Mouse (Mus musculus): ENCODE data around the gene Rnf115. TPM values are rescaled to one million over a fixed set of nuclear protein-coding genes. Genes with fewer than 3 reads are reported as not detected.
"Not testable (repeated sequence)": the region's sequence is repeated elsewhere in the genome, so short reads cannot be mapped to it uniquely, and the experiment has no call there.

The Rnf115 gene
- 63.8 and 64.2 TPM in 2 replicates for polyA plus RNA-seq (2016; fragmentation: Nextera tagmentation; extraction: Ambion mirVana)

- under 1% methylated on average over 52 of the region's 52 CpGs for WGBS
- peak; percentile 95 for DNase-seq (ENCODE audit: low spot score)
- Histone ChIP-seq H3K27me3 (ENCODE audit: insufficient read depth, poor library complexity, severe bottlenecking) (no peaks in the 10 kb centered on the region), H3K4me1 (replicated peaks) (peaks cover 35% of the 10 kb centered on the region), H3K36me3 (peaks cover 28% of the 10 kb centered on the region), H3K4me3 (peak within 1 kb of the TSS; percentile 87), H3K9me3 (no peaks in the 10 kb centered on the region), H3K27ac (peak within 1 kb of the TSS; percentile 94)
Measured at GRCm38 (mm10) chr3:96727343-96727827, at the start of gene Rnf115, which contains the start of gene Polr3c. Rnf115 (plus strand) TSS chr3:96727664. Polr3c (minus strand) TSS chr3:96727628.

- Histone ChIP-seq H3K36me3 (no peaks in the 10 kb centered on the region), H3K9me3 (no peaks in the 10 kb centered on the region), H3K4me1 (replicated peaks) (peaks cover 26% of the 10 kb centered on the region), H3K27ac (no peak overlapping the region), H3K4me3 (no peak overlapping the region), H3K27me3 (ENCODE audit: insufficient read depth, poor library complexity, severe bottlenecking) (peaks cover 48% of the 10 kb centered on the region)
- no peak for DNase-seq (ENCODE audit: low spot score)
- 59% methylated on average over 7 of the region's 7 CpGs for WGBS
Measured at GRCm38 (mm10) chr3:96678456-96678855, 49.0 kb upstream of the Rnf115 start.

- Histone ChIP-seq H3K4me1 (replicated peaks) (peaks cover 33% of the 10 kb centered on the region), H3K9me3 (no peaks in the 10 kb centered on the region), H3K27me3 (ENCODE audit: insufficient read depth, poor library complexity, severe bottlenecking) (peaks cover 55% of the 10 kb centered on the region), H3K27ac (no peak overlapping the region), H3K4me3 (no peak overlapping the region), H3K36me3 (no peaks in the 10 kb centered on the region)
- no peak for DNase-seq (ENCODE audit: low spot score)
- WGBS = 23% methylated on average over 5 of the region's 5 CpGs
Measured at GRCm38 (mm10) chr3:96679159-96679674, 48.2 kb upstream of the Rnf115 start.

GRCm38 (mm10) chr3:96680269-96680956 lies 47.1 kb upstream of the Rnf115 start:
- H3K27ac ChIP-seq = no peak overlapping the region
- H3K4me3 ChIP-seq = no peak overlapping the region
- peaks cover 35% of the 10 kb centered on the region for H3K4me1 ChIP-seq (replicated peaks)
- no peak for DNase-seq (ENCODE audit: low spot score)
- H3K9me3 ChIP-seq = no peaks in the 10 kb centered on the region
- H3K36me3 ChIP-seq = no peaks in the 10 kb centered on the region
- peaks cover 67% of the 10 kb centered on the region for H3K27me3 ChIP-seq (ENCODE audit: insufficient read depth, poor library complexity, severe bottlenecking)
- 18% methylated on average over 12 of the region's 12 CpGs for WGBS

GRCm38 (mm10) chr3:96683496-96683895 lies 44.0 kb upstream of the Rnf115 start:
- Histone ChIP-seq H3K4me1 (replicated peaks) (peaks cover 29% of the 10 kb centered on the region), H3K4me3 (no peak overlapping the region), H3K27me3 (ENCODE audit: insufficient read depth, poor library complexity, severe bottlenecking) (peaks cover 67% of the 10 kb centered on the region), H3K36me3 (no peaks in the 10 kb centered on the region), H3K27ac (no peak overlapping the region), H3K9me3 (no peaks in the 10 kb centered on the region)
- no peak for DNase-seq (ENCODE audit: low spot score)
- 83% methylated on average over 3 of the region's 3 CpGs for WGBS

- H3K27ac ChIP-seq = no peak overlapping the region
- no peaks in the 10 kb centered on the region for H3K36me3 ChIP-seq
- H3K27me3 ChIP-seq (ENCODE audit: insufficient read depth, poor library complexity, severe bottlenecking) = peaks cover 62% of the 10 kb centered on the region
- peaks cover 32% of the 10 kb centered on the region for H3K4me1 ChIP-seq (replicated peaks)
- WGBS = 53% methylated on average over 17 of the region's 17 CpGs
- no peak for DNase-seq (ENCODE audit: low spot score)
- peak overlapping the region; percentile 41 for H3K4me3 ChIP-seq
- no peaks in the 10 kb centered on the region for H3K9me3 ChIP-seq
Measured at GRCm38 (mm10) chr3:96684151-96684821, 43.2 kb upstream of the Rnf115 start.

GRCm38 (mm10) chr3:96684822-96685156 lies 42.7 kb upstream of the Rnf115 start:
- peak; percentile 23 for DNase-seq (ENCODE audit: low spot score)
- H3K36me3 ChIP-seq = no peaks in the 10 kb centered on the region
- H3K27me3 ChIP-seq (ENCODE audit: insufficient read depth, poor library complexity, severe bottlenecking) = peaks cover 62% of the 10 kb centered on the region
- H3K4me3 ChIP-seq = peak overlapping the region; percentile 41
- 38% methylated on average over 28 of the region's 28 CpGs for WGBS
- no peaks in the 10 kb centered on the region for H3K9me3 ChIP-seq
- peaks cover 33% of the 10 kb centered on the region for H3K4me1 ChIP-seq (replicated peaks)
- no peak overlapping the region for H3K27ac ChIP-seq

GRCm38 (mm10) chr3:96686057-96686456 lies 41.4 kb upstream of the Rnf115 start:
- not testable (repeated sequence) for DNase-seq (ENCODE audit: low spot score); H3K9me3 ChIP-seq; H3K27ac ChIP-seq; H3K4me3 ChIP-seq; H3K36me3 ChIP-seq
- peaks cover 32% of the 10 kb centered on the region for H3K4me1 ChIP-seq (replicated peaks)
- peaks cover 53% of the 10 kb centered on the region for H3K27me3 ChIP-seq (ENCODE audit: insufficient read depth, poor library complexity, severe bottlenecking)
- 96% methylated on average over 5 of the region's 5 CpGs for WGBS

- DNase-seq (ENCODE audit: low spot score) = no peak
- WGBS = 85% methylated on average over 11 of the region's 11 CpGs
- Histone ChIP-seq H3K27me3 (ENCODE audit: insufficient read depth, poor library complexity, severe bottlenecking) (peaks cover 33% of the 10 kb centered on the region), H3K4me1 (replicated peaks) (peaks cover 31% of the 10 kb centered on the region), H3K9me3 (no peaks in the 10 kb centered on the region), H3K27ac (no peak overlapping the region), H3K4me3 (no peak overlapping the region), H3K36me3 (no peaks in the 10 kb centered on the region)
Measured at GRCm38 (mm10) chr3:96688854-96689253, 38.6 kb upstream of the Rnf115 start.

GRCm38 (mm10) chr3:96690298-96690697 lies 37.2 kb upstream of the Rnf115 start:
- Histone ChIP-seq H3K9me3 (no peaks in the 10 kb centered on the region), H3K4me3 (no peak overlapping the region), H3K27ac (no peak overlapping the region), H3K27me3 (ENCODE audit: insufficient read depth, poor library complexity, severe bottlenecking) (peaks cover 19% of the 10 kb centered on the region), H3K4me1 (replicated peaks) (peaks cover 21% of the 10 kb centered on the region), H3K36me3 (no peaks in the 10 kb centered on the region)
- no peak for DNase-seq (ENCODE audit: low spot score)
- 50% methylated on average over 3 of the region's 3 CpGs for WGBS

GRCm38 (mm10) chr3:96692506-96692905 lies 35.0 kb upstream of the Rnf115 start:
- peak; percentile 49 for DNase-seq (ENCODE audit: low spot score)
- WGBS = 15% methylated on average over 3 of the region's 3 CpGs
- no peak overlapping the region for H3K27ac ChIP-seq

GRCm38 (mm10) chr3:96693579-96693978 lies 33.9 kb upstream of the Rnf115 start:
- H3K4me3 ChIP-seq = no peak overlapping the region
- H3K36me3 ChIP-seq = no peaks in the 10 kb centered on the region
- no peak for DNase-seq (ENCODE audit: low spot score)
- H3K9me3 ChIP-seq = no peaks in the 10 kb centered on the region
- H3K27me3 ChIP-seq (ENCODE audit: insufficient read depth, poor library complexity, severe bottlenecking) = peaks cover 11% of the 10 kb centered on the region; the same call in 1 of the 2 replicates
- H3K27ac ChIP-seq = no peak overlapping the region
- WGBS = 87% methylated on average over 1 of the region's 1 CpGs
- H3K4me1 ChIP-seq (replicated peaks) = peaks cover 44% of the 10 kb centered on the region

More at GRCm38 (mm10) chr3:96692506-96692905, 35.0 kb upstream of the Rnf115 start:
- H3K27me3 ChIP-seq (ENCODE audit: insufficient read depth, poor library complexity, severe bottlenecking) = peaks cover 11% of the 10 kb centered on the region; the same call in 1 of the 2 replicates
- no peak overlapping the region for H3K4me3 ChIP-seq
- H3K36me3 ChIP-seq = no peaks in the 10 kb centered on the region
- no peaks in the 10 kb centered on the region for H3K9me3 ChIP-seq
- peaks cover 37% of the 10 kb centered on the region for H3K4me1 ChIP-seq (replicated peaks)

All from hindbrain, embryonic 10.5 days (tissue).